Comparison of ENCODE assay signal across 23 mouse cellular contexts in the genomic region with DNA sequence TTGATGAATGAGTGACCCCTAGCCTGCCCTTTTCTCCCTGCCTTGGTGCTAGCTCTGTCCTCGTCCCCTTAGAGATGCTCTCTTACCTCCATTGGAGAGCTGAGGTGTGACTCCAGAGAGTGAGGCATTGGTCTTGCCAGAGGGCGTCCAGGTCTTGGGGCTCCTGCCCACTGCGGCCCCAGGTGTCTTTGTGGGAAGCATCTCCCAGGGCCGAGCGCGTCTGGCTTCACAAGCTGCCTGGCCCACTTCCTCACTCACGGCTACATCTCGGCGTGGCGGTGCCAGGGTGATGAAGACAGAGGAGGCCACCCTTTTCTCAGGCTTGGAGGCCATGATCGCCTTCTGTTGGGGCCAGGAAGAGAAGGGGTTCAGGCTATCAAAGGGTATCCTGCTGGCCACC. TPM values are rescaled to one million over a fixed set of nuclear protein-coding genes. Genes with fewer than 3 reads are reported as not detected.
"Had no signal": no experiment of that assay in that cellular context is flagged by ENCODE, and none has a peak within 500 bp of the region (broad histone marks: within the 10 kb centered on the region; RNA-seq: fewer than 3 reads in every experiment).

No protein-coding gene starts in this region.

- H3K4me2 ChIP-seq: heart, embryonic 12.5 days; heart, embryonic 13.5 days; heart, embryonic 15.5 days; hindbrain, embryonic 12.5 days; hindbrain, embryonic 13.5 days; hindbrain, embryonic 14.5 days; hindbrain, embryonic 15.5 days; kidney, embryonic 15.5 days had no signal

- H3K27ac ChIP-seq: heart, embryonic 13.5 days; heart, embryonic 15.5 days; hindbrain, embryonic 10.5 days; hindbrain, embryonic 12.5 days; hindbrain, embryonic 13.5 days; hindbrain, embryonic 14.5 days; hindbrain, embryonic 15.5 days; hindbrain, postnatal 0 days; kidney, embryonic 15.5 days; kidney, postnatal 0 days; layer of hippocampus, adult 2 months; left cerebral cortex, adult 2 months had no signal

- H3K9ac ChIP-seq: heart, embryonic 12.5 days; heart, embryonic 13.5 days; heart, embryonic 15.5 days; hindbrain, embryonic 12.5 days; hindbrain, embryonic 13.5 days; hindbrain, embryonic 14.5 days; hindbrain, embryonic 15.5 days; kidney, embryonic 15.5 days had no signal

- H3K27me3 ChIP-seq: heart, embryonic 12.5 days; heart, embryonic 13.5 days; heart, embryonic 15.5 days; hindbrain, embryonic 15.5 days; kidney, embryonic 15.5 days had no signal

- H3K4me3 ChIP-seq: heart, embryonic 12.5 days; heart, embryonic 13.5 days; heart, embryonic 15.5 days; hindbrain, embryonic 10.5 days; hindbrain, embryonic 12.5 days; hindbrain, embryonic 13.5 days; hindbrain, embryonic 15.5 days; kidney, embryonic 15.5 days; layer of hippocampus, adult 2 months; left cerebral cortex, adult 2 months had no signal

- DNase-seq: heart, postnatal 14 days; heart, postnatal 36 days; heart, postnatal 4 days; layer of hippocampus, adult 9-11 months; layer of hippocampus, postnatal 36 days had no signal

- ATAC-seq: hindbrain, embryonic 16.5 days; hindbrain, postnatal 0 days; inflammation-experienced regulatory T-cells, adult 6 months had no signal

- H3K9me3 ChIP-seq: heart, embryonic 12.5 days; heart, embryonic 13.5 days; heart, embryonic 15.5 days; hindbrain, embryonic 10.5 days; hindbrain, embryonic 12.5 days; hindbrain, embryonic 13.5 days; hindbrain, embryonic 15.5 days; kidney, embryonic 15.5 days had no signal

RNA-seq across cellular contexts. Expression of gene Tmem82, which starts 23.3 kb away (rescaled TPM):
- polyA plus RNA-seq: hindbrain, embryonic 14.5 days had no signal

RNA-seq across cellular contexts. Expression of gene Slc25a34, which starts 28.5 kb away (rescaled TPM):
- total RNA-seq: hematopoietic stem cell, adult 5-6 weeks had no signal
- polyA plus RNA-seq: hindbrain, embryonic 11.5 days; hindbrain, embryonic 12.5 days; hindbrain, embryonic 14.5 days; kidney, embryonic 14.5 days had no signal
